Mouse (Mus musculus): Measurements from ENCODE around the gene Hist1h2ae. TPM values are rescaled to one million over a fixed set of nuclear protein-coding genes. Genes with fewer than 3 reads are reported as not detected.
"Not testable (repeated sequence)": the region's sequence is repeated elsewhere in the genome, so short reads cannot be mapped to it uniquely, and the experiment has no call there.

Gene Hist1h2ae
- polyA plus RNA-seq, 1 experiment = 5.2 TPM

DNA sequence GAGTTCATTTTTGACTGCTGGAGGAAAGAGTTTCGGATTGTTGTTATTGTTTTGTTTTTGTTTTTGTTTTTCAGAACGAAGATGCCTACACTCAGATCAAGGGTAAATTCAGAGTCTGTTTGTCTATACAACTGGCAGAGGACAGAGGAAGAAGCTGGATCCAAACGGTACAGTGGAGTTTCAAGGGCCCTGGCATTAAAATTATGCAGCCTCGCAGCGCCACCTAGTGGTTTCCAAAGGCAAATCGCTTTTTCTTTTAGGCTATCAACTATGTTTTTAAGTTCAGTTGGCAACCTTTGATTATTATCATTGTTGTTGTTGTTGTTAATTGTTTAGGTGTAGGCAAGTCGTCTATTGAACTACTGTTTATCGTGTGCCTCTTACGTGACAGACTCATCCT is 26.9 kb upstream of the Hist1h2ae start:
- peak overlapping the region; percentile 42 for H3K4me3 ChIP-seq (replicated peaks)
- peaks cover 9% of the 10 kb centered on the region for H3K36me3 ChIP-seq (ENCODE audit: control insufficient read depth)
- peaks cover 4% of the 10 kb centered on the region for H3K9me3 ChIP-seq (ENCODE audit: control insufficient read depth, low read length)
- H3K4me1 ChIP-seq (ENCODE audit: control insufficient read depth) = peaks cover 69% of the 10 kb centered on the region
- no peaks in the 10 kb centered on the region for H3K27me3 ChIP-seq (ENCODE audit: control insufficient read depth)
- no peak for TF ChIP-seq TAL1 (IDR thresholded peaks at IDR 0.05; ENCODE audit: low read length)
- no peak for TF ChIP-seq GATA1 (IDR thresholded peaks at IDR 0.05; ENCODE audit: low read length)

DNA sequence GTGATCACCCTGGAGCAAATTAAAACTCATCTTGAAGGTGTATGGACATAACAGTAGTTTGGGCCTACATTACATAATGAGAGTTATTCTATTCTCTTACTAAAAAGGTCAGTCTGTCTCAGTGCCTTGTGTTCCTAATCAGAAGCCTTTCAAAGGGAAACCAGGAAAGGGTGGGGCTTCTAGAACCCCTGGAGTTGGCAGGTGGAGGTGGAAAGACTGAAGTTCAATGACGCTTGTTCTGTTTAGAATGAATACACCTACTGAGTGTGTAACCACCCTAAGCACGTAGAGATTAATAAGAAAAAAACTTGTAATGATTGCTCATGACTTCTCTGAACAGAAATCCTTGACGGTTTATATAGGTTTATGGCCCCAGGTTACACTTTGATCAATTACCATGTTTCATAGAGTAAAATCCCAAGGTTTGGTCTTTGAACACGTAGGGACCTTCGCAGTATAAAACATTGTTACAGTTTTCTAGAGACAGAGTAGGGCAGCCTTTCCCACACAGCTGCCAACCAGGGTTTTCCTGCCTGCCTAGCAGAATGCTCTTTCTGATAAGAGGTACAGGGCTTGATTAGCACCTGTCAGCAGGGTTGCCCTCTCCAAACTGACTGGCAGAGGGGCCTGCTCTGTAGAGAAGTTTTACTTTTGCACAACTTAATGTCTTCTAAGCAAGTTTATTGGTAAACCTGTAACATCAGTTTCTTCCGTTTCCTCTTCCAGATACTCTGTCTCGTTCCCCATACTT is 24.8 kb upstream of the Hist1h2ae start:
- H3K4me1 ChIP-seq (ENCODE audit: control insufficient read depth) = peaks cover 72% of the 10 kb centered on the region
- no peaks in the 10 kb centered on the region for H3K27me3 ChIP-seq (ENCODE audit: control insufficient read depth)
- peaks cover 9% of the 10 kb centered on the region for H3K36me3 ChIP-seq (ENCODE audit: control insufficient read depth)
- peaks cover 3% of the 10 kb centered on the region; the same call in 1 of the 2 replicates for H3K9me3 ChIP-seq (ENCODE audit: control insufficient read depth, low read length)
- TF ChIP-seq TAL1 (IDR thresholded peaks at IDR 0.05; ENCODE audit: low read length) (peak; percentile 92), GATA1 (IDR thresholded peaks at IDR 0.05; ENCODE audit: low read length) (peak; percentile 89)
- peak overlapping the region; percentile 45 for H3K4me3 ChIP-seq (replicated peaks)

DNA sequence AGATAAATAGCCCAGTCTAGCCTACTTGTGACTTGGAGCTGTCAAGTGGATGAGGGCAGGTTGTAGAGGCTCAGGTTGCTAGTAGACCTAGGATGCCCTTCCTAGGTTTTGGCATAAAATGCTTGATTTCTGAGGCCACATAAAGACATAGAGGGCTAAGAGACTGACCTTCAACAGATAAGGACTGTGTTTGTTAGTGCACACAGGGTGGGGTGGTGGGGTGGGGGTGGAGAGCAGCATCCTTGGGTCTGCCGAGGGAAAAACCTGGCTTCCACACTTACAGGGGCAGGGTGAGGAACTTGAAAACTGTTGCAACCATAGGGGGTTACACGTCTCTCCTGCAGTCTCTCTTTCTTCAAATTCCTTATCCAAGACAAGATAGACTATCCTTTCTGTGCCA is 24.2 kb upstream of the Hist1h2ae start:
- peaks cover 3% of the 10 kb centered on the region; the same call in 1 of the 2 replicates for H3K9me3 ChIP-seq (ENCODE audit: control insufficient read depth, low read length)
- TF ChIP-seq GATA1 (IDR thresholded peaks at IDR 0.05; ENCODE audit: low read length) (no peak), TAL1 (IDR thresholded peaks at IDR 0.05; ENCODE audit: low read length) (no peak)
- H3K4me1 ChIP-seq (ENCODE audit: control insufficient read depth) = peaks cover 72% of the 10 kb centered on the region
- H3K27me3 ChIP-seq (ENCODE audit: control insufficient read depth) = no peaks in the 10 kb centered on the region
- H3K36me3 ChIP-seq (ENCODE audit: control insufficient read depth) = peaks cover 9% of the 10 kb centered on the region
- peak overlapping the region; percentile 45 for H3K4me3 ChIP-seq (replicated peaks)

DNA sequence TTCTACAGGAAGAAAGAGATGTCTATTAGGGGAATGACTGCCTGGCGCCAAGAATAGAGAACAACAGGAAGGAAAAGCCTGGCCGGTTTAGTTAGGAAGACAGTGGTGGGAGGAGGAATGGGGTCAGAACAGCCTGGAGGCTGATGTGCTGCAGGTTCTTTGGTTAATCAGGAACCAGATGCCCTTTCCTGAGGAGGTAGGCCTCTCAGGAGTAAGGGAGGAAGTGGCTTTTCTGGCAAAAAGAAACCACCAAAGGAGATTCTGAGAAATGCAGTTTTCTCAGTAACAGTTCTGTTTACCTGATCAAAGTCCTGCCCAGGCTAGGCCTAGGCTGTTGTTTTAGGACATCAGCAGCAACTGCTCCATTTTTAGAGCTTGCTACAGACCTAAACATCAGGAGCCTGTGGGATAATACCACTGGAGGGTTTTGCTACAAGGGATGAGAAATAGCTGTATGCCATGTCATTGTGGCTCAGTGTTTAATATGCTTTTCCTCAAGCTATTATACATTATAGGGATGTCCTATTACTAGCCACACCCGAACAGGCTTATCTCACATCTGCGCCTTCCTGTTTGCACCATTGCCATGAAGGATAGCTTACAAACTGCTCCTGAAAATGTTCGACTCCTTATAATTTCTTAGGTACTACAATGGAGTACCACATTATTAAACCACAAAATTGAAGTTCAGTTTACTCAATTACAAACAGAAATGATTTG is 22.2 kb upstream of the Hist1h2ae start:
- Histone ChIP-seq H3K27me3 (ENCODE audit: control insufficient read depth) (no peaks in the 10 kb centered on the region), H3K9me3 (ENCODE audit: control insufficient read depth, low read length) (peaks cover 3% of the 10 kb centered on the region; the same call in 1 of the 2 replicates), H3K4me3 (replicated peaks) (no peak overlapping the region), H3K4me1 (ENCODE audit: control insufficient read depth) (peaks cover 74% of the 10 kb centered on the region), H3K36me3 (ENCODE audit: control insufficient read depth) (peaks cover 11% of the 10 kb centered on the region)
- TF ChIP-seq GATA1 (IDR thresholded peaks at IDR 0.05; ENCODE audit: low read length) (peak; percentile 59), TAL1 (IDR thresholded peaks at IDR 0.05; ENCODE audit: low read length) (no peak)

DNA sequence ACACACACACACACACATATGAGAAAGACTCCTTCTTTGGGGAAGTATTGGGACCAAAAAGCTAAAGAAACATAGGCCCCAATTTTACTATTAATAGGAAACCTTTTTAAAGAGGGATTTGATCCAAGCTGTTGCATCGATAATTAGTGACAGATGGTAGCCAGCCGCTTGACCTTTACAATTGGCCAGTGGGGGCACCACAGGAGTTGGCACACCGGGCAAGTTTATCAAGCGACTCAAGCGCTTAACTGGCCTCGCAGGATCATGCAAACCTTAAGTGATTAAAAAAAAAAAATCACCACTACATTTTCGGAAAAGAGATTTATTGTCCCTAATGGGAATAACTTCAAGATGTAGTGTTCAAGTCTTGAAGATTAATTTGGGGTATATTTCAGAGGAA is 21.6 kb upstream of the Hist1h2ae start:
- peaks cover 73% of the 10 kb centered on the region for H3K4me1 ChIP-seq (ENCODE audit: control insufficient read depth)
- H3K9me3 ChIP-seq (ENCODE audit: control insufficient read depth, low read length) = peaks cover 3% of the 10 kb centered on the region; the same call in 1 of the 2 replicates
- H3K36me3 ChIP-seq (ENCODE audit: control insufficient read depth) = peaks cover 11% of the 10 kb centered on the region
- H3K4me3 ChIP-seq (replicated peaks) = no peak overlapping the region
- TF ChIP-seq GATA1 (IDR thresholded peaks at IDR 0.05; ENCODE audit: low read length) = no peak
- TF ChIP-seq TAL1 (IDR thresholded peaks at IDR 0.05; ENCODE audit: low read length) = no peak
- no peaks in the 10 kb centered on the region for H3K27me3 ChIP-seq (ENCODE audit: control insufficient read depth)

DNA sequence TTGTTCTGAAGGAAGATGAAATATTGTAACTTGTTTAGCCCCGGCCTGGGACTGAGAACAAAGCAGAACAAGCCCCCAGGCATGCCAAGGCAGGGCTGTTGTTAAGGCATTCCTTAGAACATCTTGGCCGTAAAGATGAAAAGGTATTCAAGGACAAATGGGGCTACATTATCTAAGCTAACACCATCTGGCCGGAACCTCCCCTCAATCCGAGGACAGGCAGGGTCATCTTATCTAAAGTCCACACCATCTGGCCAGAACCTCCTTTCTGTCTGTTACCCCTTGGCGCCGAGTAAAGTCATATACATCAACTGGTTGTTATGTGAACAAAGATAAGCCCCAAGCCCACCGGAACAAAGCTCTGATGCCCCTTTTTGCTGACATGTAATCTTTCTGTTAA is 20.9 kb upstream of the Hist1h2ae start:
- H3K4me1 ChIP-seq (ENCODE audit: control insufficient read depth) = peaks cover 69% of the 10 kb centered on the region
- H3K4me3 ChIP-seq (replicated peaks) = not testable (repeated sequence)

DNA sequence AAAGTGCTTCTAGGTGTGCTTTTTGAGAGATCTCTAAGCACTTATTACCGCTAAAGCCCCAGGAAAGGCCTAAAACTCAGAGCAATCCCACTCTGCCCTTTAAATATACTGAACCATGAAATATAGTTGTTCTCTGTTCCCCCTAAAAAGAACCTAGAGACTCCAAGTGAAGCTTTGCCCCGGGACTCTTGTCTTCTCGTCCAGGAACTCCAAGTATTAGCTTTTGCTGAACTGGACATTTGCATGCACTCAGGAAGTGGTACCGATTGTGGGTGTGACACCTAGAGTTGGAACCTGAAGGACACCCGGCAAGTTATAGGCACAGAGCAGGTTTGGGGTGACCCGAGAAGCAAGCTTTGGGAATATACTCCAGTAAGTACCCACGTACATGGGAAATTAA is 20.2 kb upstream of the Hist1h2ae start:
- no peak for TF ChIP-seq GATA1 (IDR thresholded peaks at IDR 0.05; ENCODE audit: low read length)
- TF ChIP-seq TAL1 (IDR thresholded peaks at IDR 0.05; ENCODE audit: low read length) = no peak
- H3K9me3 ChIP-seq (ENCODE audit: control insufficient read depth, low read length) = peaks cover 3% of the 10 kb centered on the region; the same call in 1 of the 2 replicates
- H3K27me3 ChIP-seq (ENCODE audit: control insufficient read depth) = no peaks in the 10 kb centered on the region
- peaks cover 69% of the 10 kb centered on the region for H3K4me1 ChIP-seq (ENCODE audit: control insufficient read depth)
- H3K36me3 ChIP-seq (ENCODE audit: control insufficient read depth) = peaks cover 5% of the 10 kb centered on the region
- no peak overlapping the region for H3K4me3 ChIP-seq (replicated peaks)

More for the DNA sequence above, 20.9 kb upstream of the Hist1h2ae start:
- H3K27me3 ChIP-seq (ENCODE audit: control insufficient read depth); H3K9me3 ChIP-seq (ENCODE audit: control insufficient read depth, low read length); H3K36me3 ChIP-seq (ENCODE audit: control insufficient read depth): not testable (repeated sequence)

DNA sequence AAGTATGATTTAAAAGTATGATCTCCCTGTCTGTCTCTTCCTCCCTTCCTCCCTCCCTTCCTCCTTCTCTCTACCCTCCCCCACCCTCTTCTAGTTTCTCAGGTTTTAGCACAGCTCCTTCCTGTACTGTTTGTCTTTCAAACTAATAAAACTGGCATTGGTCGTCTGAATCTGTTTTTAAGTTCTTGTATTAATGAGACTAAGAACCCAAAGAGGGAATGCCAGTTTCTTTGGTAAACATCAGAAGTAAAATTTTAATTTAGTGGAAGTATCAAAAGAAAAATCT is 15.9 kb upstream of the Hist1h2ae start:
- no peaks in the 10 kb centered on the region for H3K27me3 ChIP-seq (ENCODE audit: control insufficient read depth)
- H3K4me1 ChIP-seq (ENCODE audit: control insufficient read depth) = peaks cover 58% of the 10 kb centered on the region
- H3K4me3 ChIP-seq (replicated peaks) = peak overlapping the region; percentile 67
- peaks cover 2% of the 10 kb centered on the region; the same call in 1 of the 2 replicates for H3K9me3 ChIP-seq (ENCODE audit: control insufficient read depth, low read length)
- peaks cover 6% of the 10 kb centered on the region for H3K36me3 ChIP-seq (ENCODE audit: control insufficient read depth)
- TF ChIP-seq TAL1 (IDR thresholded peaks at IDR 0.05; ENCODE audit: low read length) (no peak), GATA1 (IDR thresholded peaks at IDR 0.05; ENCODE audit: low read length) (no peak)

DNA sequence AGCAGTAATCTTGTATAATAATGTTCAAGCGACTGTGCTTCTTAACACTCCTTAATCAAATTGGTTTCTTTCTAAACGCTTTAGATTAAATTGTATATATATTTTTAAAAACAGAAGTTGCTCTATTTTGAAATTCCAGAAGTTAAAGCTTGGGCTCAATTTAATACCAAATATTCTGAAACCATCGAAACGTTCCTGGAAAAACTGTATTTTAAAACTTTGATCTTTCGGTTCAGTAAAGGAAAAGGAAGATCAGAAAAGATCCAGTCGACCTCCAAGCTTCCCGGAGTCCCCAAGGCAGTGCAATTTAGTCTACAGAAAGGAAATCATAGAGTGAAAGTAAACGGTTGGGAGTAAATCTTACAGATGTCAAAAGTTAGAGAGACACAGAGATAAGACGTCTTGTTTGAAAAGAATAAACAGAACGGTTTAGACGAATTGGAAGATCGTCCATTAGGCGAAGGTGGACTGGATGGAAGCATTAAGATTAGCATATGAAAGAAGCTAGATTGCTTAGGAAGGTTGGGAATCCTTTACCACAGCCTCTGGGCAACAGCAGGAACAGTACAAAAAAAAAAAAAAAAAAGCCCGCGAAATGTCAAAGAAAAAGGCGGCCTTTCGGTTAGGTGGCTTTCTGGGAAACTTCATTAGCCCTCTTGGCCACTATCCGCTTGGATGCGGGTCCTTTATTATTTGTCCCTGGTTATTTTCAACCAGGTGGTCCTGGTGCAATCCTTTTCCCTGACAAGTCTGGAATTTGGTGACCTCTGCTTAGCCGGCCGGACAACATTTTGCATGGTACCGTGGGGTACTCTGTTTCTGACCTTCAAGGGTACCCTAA is 15.3 kb upstream of the Hist1h2ae start:
- TF ChIP-seq GATA1 (IDR thresholded peaks at IDR 0.05; ENCODE audit: low read length) = no peak
- TF ChIP-seq TAL1 (IDR thresholded peaks at IDR 0.05; ENCODE audit: low read length) = no peak
- H3K9me3 ChIP-seq (ENCODE audit: control insufficient read depth, low read length) = no peaks in the 10 kb centered on the region
- H3K4me3 ChIP-seq (replicated peaks) = peak overlapping the region; percentile 67
- H3K27me3 ChIP-seq (ENCODE audit: control insufficient read depth) = no peaks in the 10 kb centered on the region
- peaks cover 61% of the 10 kb centered on the region for H3K4me1 ChIP-seq (ENCODE audit: control insufficient read depth)
- peaks cover 4% of the 10 kb centered on the region; the same call in 1 of the 2 replicates for H3K36me3 ChIP-seq (ENCODE audit: control insufficient read depth)

DNA sequence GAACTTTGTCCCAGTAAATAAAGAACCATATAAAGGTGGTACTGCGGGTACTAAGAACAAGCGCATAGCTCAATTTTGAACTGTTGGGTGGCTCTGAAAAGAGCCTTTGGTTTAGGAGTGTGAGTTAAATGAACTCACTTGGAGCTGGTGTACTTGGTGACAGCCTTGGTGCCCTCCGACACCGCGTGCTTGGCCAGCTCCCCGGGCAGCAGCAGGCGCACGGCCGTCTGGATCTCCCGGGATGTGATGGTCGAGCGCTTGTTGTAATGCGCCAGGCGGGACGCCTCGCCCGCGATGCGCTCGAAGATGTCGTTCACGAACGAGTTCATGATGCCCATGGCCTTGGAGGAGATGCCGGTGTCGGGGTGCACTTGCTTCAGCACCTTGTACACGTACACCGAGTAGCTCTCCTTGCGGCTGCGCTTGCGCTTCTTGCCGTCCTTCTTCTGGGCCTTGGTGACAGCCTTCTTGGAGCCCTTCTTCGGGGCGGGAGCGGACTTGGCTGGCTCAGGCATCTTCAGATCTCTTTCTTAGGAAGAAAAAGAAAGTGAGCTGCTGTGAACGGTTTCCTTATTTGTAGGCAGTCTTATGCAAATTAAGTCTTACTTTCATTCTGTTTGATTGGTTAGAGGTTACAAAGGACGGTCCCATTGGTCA is 14.6 kb upstream of the Hist1h2ae start:
- not testable (repeated sequence) for H3K36me3 ChIP-seq (ENCODE audit: control insufficient read depth); H3K9me3 ChIP-seq (ENCODE audit: control insufficient read depth, low read length); H3K27me3 ChIP-seq (ENCODE audit: control insufficient read depth)
- peaks cover 67% of the 10 kb centered on the region for H3K4me1 ChIP-seq (ENCODE audit: control insufficient read depth)
- H3K4me3 ChIP-seq (replicated peaks) = peak overlapping the region; percentile 67
